Mouse (Mus musculus): ENCODE results near the gene Gm436.

Gm436 gene

GRCm38 (mm10) chr4:144686268-144686667 is at the start of gene Gm436:
Gene Gm436, minus strand, starts transcription at chr4:144686368.
- no peak for DNase-seq

DNA sequence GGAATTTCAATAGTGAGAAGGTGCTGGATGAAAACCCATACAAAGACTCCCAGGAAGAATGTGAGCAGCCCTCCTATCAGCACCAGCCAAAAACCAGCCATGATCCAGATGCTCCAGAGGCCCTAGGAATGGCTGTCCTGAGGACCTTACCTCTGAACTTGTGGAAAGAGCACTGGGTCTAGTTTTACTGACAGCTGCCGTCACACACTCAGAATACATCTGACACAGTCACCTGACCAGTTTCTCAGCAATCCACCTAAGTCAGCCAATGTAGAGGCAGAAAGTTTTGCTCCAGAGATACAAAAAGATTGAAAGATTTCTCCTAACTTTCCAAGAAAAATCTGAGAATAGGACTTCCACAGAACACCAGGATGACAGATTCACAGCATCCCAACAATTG is 35.1 kb upstream of the Gm436 start, which contains the start of gene Gm13178:
Gene Gm13178 (minus strand): TSS at position 101 of the 400 bp plus-strand sequence.
- no peak for DNase-seq

DNA sequence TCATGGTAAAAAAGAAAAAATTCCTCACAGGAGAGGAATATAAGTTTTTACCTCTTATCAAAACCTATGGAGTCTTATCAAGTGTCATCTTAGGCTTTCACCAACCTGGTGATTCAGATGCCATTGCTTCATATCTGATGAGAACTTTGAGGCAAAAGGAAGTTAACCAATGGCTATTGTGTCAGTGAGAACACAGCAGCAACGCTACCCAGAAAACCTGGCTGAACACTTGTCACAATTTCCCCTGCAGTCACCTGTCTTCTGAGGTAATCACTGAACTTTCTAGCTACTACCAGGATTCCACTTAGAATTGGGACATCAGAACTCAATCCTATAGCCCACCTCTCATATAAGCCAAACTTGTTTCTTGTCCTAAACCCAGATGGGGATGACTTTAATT is 33.5 kb upstream of the Gm436 start:
- no peak for DNase-seq

- no peak for DNase-seq
These were observed 32.1 kb upstream of the Gm436 start for GRCm38 (mm10) chr4:144718288-144718687.

GRCm38 (mm10) chr4:144638263-144638662 is 47.9 kb downstream of the Gm436 start:
- no peak for DNase-seq

Data from right cerebral cortex, adult 18-20 months (tissue).